In the genomic region with DNA sequence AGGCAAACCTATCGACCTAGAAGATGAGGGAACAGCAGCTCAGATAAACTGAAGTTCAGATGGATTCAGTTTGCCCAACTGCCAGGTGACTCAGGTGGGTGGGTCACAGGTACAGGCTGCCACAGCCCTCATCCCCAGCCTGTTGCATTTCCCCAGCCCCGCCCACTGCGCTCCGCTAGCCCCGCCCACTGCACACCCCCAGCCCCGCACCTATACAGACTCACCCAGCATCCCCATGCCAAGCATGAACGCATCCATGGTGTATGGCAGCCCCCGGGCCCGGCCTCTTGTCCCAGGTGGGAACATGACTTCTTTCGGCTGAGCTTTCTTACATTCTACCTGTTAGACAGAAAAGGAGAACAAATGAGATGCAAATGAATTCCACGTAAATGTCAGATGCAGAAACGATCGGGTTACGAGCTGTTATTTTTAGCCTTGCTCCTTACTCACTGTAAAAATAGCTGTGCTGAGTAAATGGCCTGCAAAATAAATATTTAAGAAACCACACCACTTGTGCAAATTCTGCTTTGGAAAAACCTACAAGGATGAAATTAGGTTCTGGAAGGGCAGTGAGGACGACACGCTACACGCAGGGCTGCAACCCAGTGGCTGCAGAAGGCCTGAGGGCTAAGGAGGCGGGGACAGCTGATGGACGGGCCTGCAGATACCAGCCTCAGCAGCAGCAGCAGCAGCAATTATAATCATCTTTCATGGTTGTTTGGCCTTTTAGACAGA, we compare ENCODE assay signal across 10 mouse cellular contexts.
DNase-seq lines count a peak whose midpoint lies in the region; TF ChIP-seq lines count a peak whose summit lies in the region.
"Had no signal": no experiment of that assay in that cellular context is flagged by ENCODE, and none has a peak within 500 bp of the region (broad histone marks: within the 10 kb centered on the region; RNA-seq: fewer than 3 reads in every experiment).

No protein-coding gene starts in this region.

- intact Hi-C loops in gastrocnemius, adult 2 months (cut with DNase I), result no loop called here
- intact Hi-C loops in gastrocnemius, postnatal 36 days (cut with DNase I), result no loop called here

- DNase-seq in gastrocnemius, adult 2 months, result peak; percentile 44
- DNase-seq in gastrocnemius, adult 18-20 months (ENCODE audit: low spot score), result no peak
- DNase-seq in retina, postnatal 1 day, result peak; percentile 68
- DNase-seq in retina, embryonic 14.5 days (ENCODE audit: low spot score), result no peak
- peak; percentile 16 for DNase-seq in kidney, postnatal 10 days
- no peak for DNase-seq in cerebellum, adult 11-12 months
- no peak for DNase-seq in layer of hippocampus, postnatal 25 days (ENCODE audit: extremely low spot score in 1 of 2, low spot score in 1 of 2)
- no peak for DNase-seq in gastrocnemius, postnatal 36 days
- DNase-seq: B cell, adult 2 months; thymus, adult 18-20 months had no signal

- TF ChIP-seq CTCF in gastrocnemius, adult 2 months (IDR thresholded peaks at IDR 0.05), result no peak

- H3K4me3 ChIP-seq in gastrocnemius, adult 2 months, result peak overlapping the region; percentile 30; the same call in 1 of the 2 replicates

- peak overlapping the region; percentile 85 for H3K27ac ChIP-seq in gastrocnemius, adult 2 months

Comparison
In these comparisons a context has a peak if more than half of its experiments do, and no peak if none do; other contexts are left out.
1. DNase-seq: peak in gastrocnemius, adult 2 months (single experiment), retina, postnatal 1 day (single experiment) and kidney, postnatal 10 days (single experiment); none in gastrocnemius, adult 18-20 months (single experiment), retina, embryonic 14.5 days (single experiment), cerebellum, adult 11-12 months (single experiment), layer of hippocampus, postnatal 25 days (0 of 2) and gastrocnemius, postnatal 36 days (0 of 2).